18 mouse cellular contexts compared by ENCODE assay signal in genomic region chr3:117716534-117717280, GRCm38 (mm10).
A peak's percentile ranks its signal among the peaks of the same experiment; 100 is the strongest.
DNase-seq lines count a peak whose midpoint lies in the region.
"Had no signal": no experiment of that assay in that cellular context is flagged by ENCODE, and none has a peak within 500 bp of the region (broad histone marks: within the 10 kb centered on the region; RNA-seq: fewer than 3 reads in every experiment).

No protein-coding gene starts in this region.

- intact Hi-C loops in left cerebral cortex, postnatal 14 days (cut with DNase I) = loop anchor here (5.0 to 10.0 kb wide), 2 partner anchors 71 to 128 kb away; no protein-coding TSS in a partner anchor

- DNase-seq in right cerebral cortex, adult 18-20 months = peak; percentile 85
- no peak for DNase-seq in right cerebral cortex, postnatal 4 days
- DNase-seq in frontal cortex, postnatal 25 days (ENCODE audit: low spot score in 2 of 2) = peak; percentile 13 to 52
- DNase-seq in left cerebral cortex, postnatal 14 days (ENCODE audit: low spot score in 2 of 2) = peak; percentile 47 to 65
- peak; percentile 83 for DNase-seq in telencephalon, adult 2 months (ENCODE audit: low read depth, low spot score)
- no peak for DNase-seq in lung, adult 18-20 months
- DNase-seq in heart, adult 9 months (ENCODE audit: low spot score in 2 of 2) = no peak
- no peak for DNase-seq in cerebellum, postnatal 36 days
- DNase-seq: adrenal gland, postnatal 25 days; cerebellum, adult 2 months; cerebellum, postnatal 25 days; embryo, embryonic 11 days; gastrocnemius, postnatal 10 days; heart, postnatal 14 days; kidney, postnatal 4 days; lung, postnatal 36 days; spleen, adult 18-20 months; thymus, postnatal 25 days had no signal

Comparison
In these comparisons a context has a peak if more than half of its experiments do, and no peak if none do; other contexts are left out.
1. DNase-seq: peak in right cerebral cortex, adult 18-20 months (single experiment), frontal cortex, postnatal 25 days (2 of 2), left cerebral cortex, postnatal 14 days (2 of 2) and telencephalon, adult 2 months (single experiment); none in right cerebral cortex, postnatal 4 days (single experiment), lung, adult 18-20 months (0 of 2), heart, adult 9 months (0 of 2) and cerebellum, postnatal 36 days (0 of 2).